Mouse (Mus musculus) heart, postnatal 25 days (tissue): ENCODE measurements at regions not wholly inside any gene's neighbourhood (a gene's known extent, or its start where the extent isn't known, plus 50 kb on each side); places are given as distances from the start of the nearest gene placed in this dataset.
A peak's percentile ranks its signal among the peaks of the same experiment; 100 is the strongest.
"Not testable (repeated sequence)": the region's sequence is repeated elsewhere in the genome, so short reads cannot be mapped to it uniquely, and the experiment has no call there.

ENCODE experiments used
- DNase-seq: peaks from one replicate; pipeline ENCODE4 v3.0.0; 2022; ENCODE audit warnings: low spot score
- intact Hi-C: fragments of 180-260 bp; cut with DNase I; formaldehyde crosslinking; loops from one replicate; pipeline ENCODE4 v1.15.1; 2025

- no peak for DNase-seq
- intact Hi-C loops, result no loop called here
Measured at GRCm38 (mm10) chr8:26778917-26779537, 198.1 kb upstream of the Zfp703 start.

- intact Hi-C loops, result no loop called here
- no peak for DNase-seq
Measured at GRCm38 (mm10) chr8:26780515-26780914, 196.6 kb upstream of the Zfp703 start.

- DNase-seq, intact Hi-C loops: not testable (repeated sequence)
Measured at GRCm38 (mm10) chr8:26782936-26783335, 194.2 kb upstream of the Zfp703 start.

GRCm38 (mm10) chr8:26784381-26784780 lies 192.7 kb upstream of the Zfp703 start:
- DNase-seq, result no peak
- intact Hi-C loops, result no loop called here

GRCm38 (mm10) chr8:26791795-26792194 lies 185.3 kb upstream of the Zfp703 start:
- intact Hi-C loops, result no loop called here
- no peak for DNase-seq

- intact Hi-C loops, result no loop called here
- no peak for DNase-seq
Measured at GRCm38 (mm10) chr8:26793606-26794292, 183.4 kb upstream of the Zfp703 start.

GRCm38 (mm10) chr8:26794411-26794810 lies 182.7 kb upstream of the Zfp703 start:
- DNase-seq, result no peak
- intact Hi-C loops, result no loop called here

GRCm38 (mm10) chr8:26795616-26796015 lies 181.5 kb upstream of the Zfp703 start:
- no peak for DNase-seq
- intact Hi-C loops, result no loop called here

- intact Hi-C loops, result no loop called here
- DNase-seq, result no peak
Measured at GRCm38 (mm10) chr8:26799814-26800213, 177.3 kb upstream of the Zfp703 start.

GRCm38 (mm10) chr8:26804089-26804488 lies 173.0 kb upstream of the Zfp703 start:
- DNase-seq, result no peak
- intact Hi-C loops, result no loop called here

GRCm38 (mm10) chr8:26804901-26805341 lies 172.2 kb upstream of the Zfp703 start:
- DNase-seq, result no peak
- intact Hi-C loops, result loop anchor here (5.0 kb wide), 1 partner anchor 77 kb away; no protein-coding TSS in a partner anchor

GRCm38 (mm10) chr8:26805371-26805821 lies 171.7 kb upstream of the Zfp703 start:
- no peak for DNase-seq

GRCm38 (mm10) chr8:26808111-26808651 lies 168.9 kb upstream of the Zfp703 start:
- DNase-seq, result no peak
- intact Hi-C loops, result loop anchor here (5.0 kb wide), 1 partner anchor 74 kb away; no protein-coding TSS in a partner anchor

More at GRCm38 (mm10) chr8:26805371-26805821, 171.7 kb upstream of the Zfp703 start:
- intact Hi-C loops, result loop anchor here (5.0 kb wide), 1 partner anchor 77 kb away; no protein-coding TSS in a partner anchor

- DNase-seq, result no peak
- intact Hi-C loops, result loop anchor here (5.0 kb wide), 1 partner anchor 74 kb away; no protein-coding TSS in a partner anchor
Measured at GRCm38 (mm10) chr8:26808771-26809170, 168.4 kb upstream of the Zfp703 start.

GRCm38 (mm10) chr8:26809943-26810342 lies 167.2 kb upstream of the Zfp703 start:
- intact Hi-C loops, result loop anchor here (5.0 kb wide), 1 partner anchor 72 kb away; no protein-coding TSS in a partner anchor
- DNase-seq, result no peak

GRCm38 (mm10) chr8:26811533-26812236 lies 165.4 kb upstream of the Zfp703 start:
- DNase-seq, result peak; percentile 35
- intact Hi-C loops, result no loop called here

- intact Hi-C loops, result no loop called here
Measured at GRCm38 (mm10) chr8:26813198-26813815, 163.8 kb upstream of the Zfp703 start.

GRCm38 (mm10) chr8:26815020-26815584 lies 162.0 kb upstream of the Zfp703 start:
- DNase-seq, result no peak
- intact Hi-C loops, result no loop called here

More at GRCm38 (mm10) chr8:26813198-26813815, 163.8 kb upstream of the Zfp703 start:
- no peak for DNase-seq

- intact Hi-C loops, result no loop called here
- no peak for DNase-seq
Measured at GRCm38 (mm10) chr8:26816977-26817376, 160.1 kb upstream of the Zfp703 start.
